Mouse (Mus musculus): Measurements from ENCODE around the gene Erbb4. TPM values are rescaled to one million over a fixed set of nuclear protein-coding genes. Genes with fewer than 3 reads are reported as not detected.

Gene Erbb4
- polyA plus RNA-seq, 1 experiment from 2014 or later: 0.65 TPM

- H3K9me3 ChIP-seq: no peaks in the 10 kb centered on the region
- H3K27ac ChIP-seq: no peak overlapping the region
- 78% methylated on average over 4 of the region's 4 CpGs for WGBS
- no peak overlapping the region for H3K4me2 ChIP-seq
- no peaks in the 10 kb centered on the region for H3K4me1 ChIP-seq (replicated peaks)
- no peaks in the 10 kb centered on the region for H3K27me3 ChIP-seq
- no peaks in the 10 kb centered on the region for H3K36me3 ChIP-seq
- no peak overlapping the region for H3K4me3 ChIP-seq (replicated peaks)
- no peak overlapping the region for H3K9ac ChIP-seq (replicated peaks)
- no peak for ATAC-seq (ENCODE audit: insufficient number of reproducible peaks, insufficient read depth, low FRiP score, low TSS enrichment, low read depth)
These were observed 84.5 kb downstream of the Erbb4 start for GRCm38 (mm10) chr1:69023157-69023925.

DNA sequence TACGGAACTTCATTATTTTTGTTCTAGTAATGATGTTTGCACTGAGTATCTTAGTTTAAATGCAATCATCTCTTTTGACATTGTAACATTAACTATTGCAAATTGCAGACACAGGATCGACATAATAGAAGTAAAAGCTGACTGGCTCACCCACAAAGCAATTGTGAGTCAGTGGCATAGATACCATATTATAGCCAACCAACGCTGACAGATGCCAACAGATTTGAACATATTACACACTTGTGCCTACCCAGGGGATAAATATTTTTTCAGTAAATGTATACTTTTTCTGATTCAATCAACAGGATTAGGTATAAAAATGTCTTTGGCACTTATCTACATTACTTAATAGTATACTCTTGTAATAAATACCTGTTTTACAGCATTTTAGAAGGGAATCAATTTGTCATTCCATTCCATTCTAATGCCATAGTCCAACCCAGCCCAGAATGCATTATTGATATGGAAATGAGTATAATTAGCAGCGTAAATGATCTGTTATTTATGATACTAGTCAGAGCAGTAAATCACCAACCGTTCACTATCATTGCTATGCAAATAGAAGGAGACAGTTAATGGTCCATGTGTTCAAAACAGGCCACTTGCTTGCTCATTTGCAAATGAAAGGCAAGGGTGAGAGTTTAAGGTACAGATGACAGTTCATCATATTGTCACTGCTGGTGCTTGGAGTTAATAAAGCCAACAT lies 97.9 kb downstream of the Erbb4 start:
- WGBS: 81% methylated on average over 5 of the region's 5 CpGs
- Histone ChIP-seq H3K27me3 (no peaks in the 10 kb centered on the region), H3K36me3 (no peaks in the 10 kb centered on the region), H3K9me3 (no peaks in the 10 kb centered on the region), H3K4me2 (no peak overlapping the region), H3K9ac (replicated peaks) (no peak overlapping the region), H3K27ac (no peak overlapping the region), H3K4me3 (replicated peaks) (no peak overlapping the region), H3K4me1 (replicated peaks) (no peaks in the 10 kb centered on the region)
- ATAC-seq (ENCODE audit: insufficient number of reproducible peaks, insufficient read depth, low FRiP score, low TSS enrichment, low read depth): no peak

- WGBS: 75% methylated on average over 3 of the region's 3 CpGs
- Histone ChIP-seq H3K4me3 (replicated peaks) (no peak overlapping the region), H3K4me2 (no peak overlapping the region), H3K27me3 (no peaks in the 10 kb centered on the region), H3K36me3 (no peaks in the 10 kb centered on the region), H3K9me3 (no peaks in the 10 kb centered on the region), H3K9ac (replicated peaks) (no peak overlapping the region), H3K27ac (no peak overlapping the region), H3K4me1 (replicated peaks) (no peaks in the 10 kb centered on the region)
- ATAC-seq (ENCODE audit: insufficient number of reproducible peaks, insufficient read depth, low FRiP score, low TSS enrichment, low read depth): no peak
These were observed 106.5 kb downstream of the Erbb4 start for GRCm38 (mm10) chr1:69001371-69001770.

- WGBS: 85% methylated on average over 2 of the region's 2 CpGs
- no peak overlapping the region for H3K4me2 ChIP-seq
- H3K27me3 ChIP-seq: no peaks in the 10 kb centered on the region
- H3K27ac ChIP-seq: no peak overlapping the region
- ATAC-seq (ENCODE audit: insufficient number of reproducible peaks, insufficient read depth, low FRiP score, low TSS enrichment, low read depth): no peak
- no peaks in the 10 kb centered on the region for H3K4me1 ChIP-seq (replicated peaks)
- H3K9ac ChIP-seq (replicated peaks): no peak overlapping the region
- H3K36me3 ChIP-seq: no peaks in the 10 kb centered on the region
- H3K4me3 ChIP-seq (replicated peaks): no peak overlapping the region
- no peaks in the 10 kb centered on the region for H3K9me3 ChIP-seq
These were observed 128.6 kb downstream of the Erbb4 start for GRCm38 (mm10) chr1:68979251-68979650.

DNA sequence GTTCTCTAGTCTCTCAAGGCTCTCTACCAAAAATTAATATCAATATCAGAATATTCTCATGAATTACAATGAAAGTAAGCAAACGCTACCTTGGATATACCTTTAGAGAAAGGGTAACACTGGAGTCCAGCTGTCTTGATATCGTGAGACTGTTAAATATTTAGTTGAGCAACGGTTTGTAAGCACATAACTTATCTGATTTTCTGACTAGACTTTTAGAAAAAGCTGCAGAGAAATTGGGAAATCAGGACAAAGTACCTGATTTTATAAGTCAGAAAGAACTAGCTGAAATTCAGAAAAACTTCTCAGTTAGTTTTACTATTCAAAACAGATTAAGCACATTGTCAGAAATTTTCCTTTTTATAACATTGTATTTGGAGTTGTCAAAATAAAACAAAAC lies 129.3 kb downstream of the Erbb4 start:
- Histone ChIP-seq H3K27me3 (no peaks in the 10 kb centered on the region), H3K4me2 (no peak overlapping the region), H3K9me3 (no peaks in the 10 kb centered on the region), H3K9ac (replicated peaks) (no peak overlapping the region), H3K36me3 (no peaks in the 10 kb centered on the region), H3K27ac (no peak overlapping the region), H3K4me1 (replicated peaks) (no peaks in the 10 kb centered on the region; the same call in 1 of the 2 replicates), H3K4me3 (replicated peaks) (no peak overlapping the region)
- WGBS: 80% methylated on average over 3 of the region's 3 CpGs
- no peak for ATAC-seq (ENCODE audit: insufficient number of reproducible peaks, insufficient read depth, low FRiP score, low TSS enrichment, low read depth)

- Histone ChIP-seq H3K4me2 (no peak overlapping the region), H3K27ac (no peak overlapping the region), H3K9me3 (no peaks in the 10 kb centered on the region), H3K4me1 (replicated peaks) (no peaks in the 10 kb centered on the region; the same call in 1 of the 2 replicates), H3K27me3 (no peaks in the 10 kb centered on the region), H3K4me3 (replicated peaks) (no peak overlapping the region), H3K36me3 (no peaks in the 10 kb centered on the region), H3K9ac (replicated peaks) (no peak overlapping the region)
- WGBS: 47% methylated on average over 5 of the region's 5 CpGs
- ATAC-seq (ENCODE audit: insufficient number of reproducible peaks, insufficient read depth, low FRiP score, low TSS enrichment, low read depth): peak; percentile 59; the same call in 1 of the 2 replicates
These were observed 134.3 kb downstream of the Erbb4 start for GRCm38 (mm10) chr1:68973355-68974127.

- Histone ChIP-seq H3K36me3 (no peaks in the 10 kb centered on the region), H3K4me3 (replicated peaks) (no peak overlapping the region)
- no peak for ATAC-seq (ENCODE audit: insufficient number of reproducible peaks, insufficient read depth, low FRiP score, low TSS enrichment, low read depth)
These were observed 143.7 kb downstream of the Erbb4 start for GRCm38 (mm10) chr1:68964127-68964526.

GRCm38 (mm10) chr1:68961365-68962116 lies 146.3 kb downstream of the Erbb4 start:
- no peak overlapping the region for H3K4me3 ChIP-seq (replicated peaks)
- H3K9ac ChIP-seq (replicated peaks): no peak overlapping the region
- no peaks in the 10 kb centered on the region for H3K9me3 ChIP-seq
- ATAC-seq (ENCODE audit: insufficient number of reproducible peaks, insufficient read depth, low FRiP score, low TSS enrichment, low read depth): no peak
- no peak overlapping the region for H3K27ac ChIP-seq
- no peaks in the 10 kb centered on the region for H3K27me3 ChIP-seq
- 68% methylated on average over 2 of the region's 2 CpGs for WGBS
- H3K36me3 ChIP-seq: no peaks in the 10 kb centered on the region
- no peak overlapping the region for H3K4me2 ChIP-seq
- H3K4me1 ChIP-seq (replicated peaks): no peaks in the 10 kb centered on the region

More at GRCm38 (mm10) chr1:68964127-68964526, 143.7 kb downstream of the Erbb4 start:
- Histone ChIP-seq H3K4me2 (no peak overlapping the region), H3K9ac (replicated peaks) (no peak overlapping the region), H3K4me1 (replicated peaks) (no peaks in the 10 kb centered on the region), H3K27ac (no peak overlapping the region), H3K9me3 (no peaks in the 10 kb centered on the region), H3K27me3 (no peaks in the 10 kb centered on the region)

DNA sequence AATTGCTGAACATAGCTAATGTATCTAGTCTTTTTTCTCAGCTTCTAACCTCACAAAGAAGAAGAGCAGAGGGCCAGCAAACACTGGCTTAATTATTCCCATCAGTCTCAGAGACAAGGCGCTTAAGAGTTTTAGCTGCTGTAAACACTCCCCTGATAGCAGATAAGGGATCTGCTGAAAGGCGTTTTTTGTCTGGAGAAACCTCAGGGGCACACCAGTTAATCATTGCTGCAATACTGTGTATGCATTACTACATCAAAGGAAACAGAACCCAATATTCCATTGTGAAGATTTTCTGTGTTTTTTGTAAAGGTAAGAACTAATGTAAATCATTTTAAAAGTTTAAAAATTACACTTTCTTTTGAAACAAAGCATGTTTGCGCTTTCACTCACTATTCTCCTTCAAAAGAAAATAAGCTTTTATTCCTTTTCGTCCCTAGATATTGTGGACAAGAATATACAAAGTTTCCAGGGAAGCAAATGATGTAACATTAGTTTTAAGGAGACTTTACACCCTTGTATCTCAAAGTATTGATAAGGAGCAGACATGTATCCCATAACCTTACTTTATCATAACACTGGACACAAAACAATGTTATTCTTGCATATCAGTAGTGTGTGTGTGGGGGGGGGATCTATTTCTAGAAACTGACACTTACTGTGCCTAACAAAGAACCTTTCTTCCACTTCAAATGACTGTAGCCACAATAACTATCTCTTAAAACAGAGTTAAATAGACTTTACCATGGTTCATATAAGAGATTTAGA lies 150.9 kb downstream of the Erbb4 start:
- Histone ChIP-seq H3K4me3 (replicated peaks) (no peak overlapping the region), H3K4me1 (replicated peaks) (no peaks in the 10 kb centered on the region), H3K9me3 (no peaks in the 10 kb centered on the region), H3K27me3 (no peaks in the 10 kb centered on the region), H3K4me2 (no peak overlapping the region), H3K27ac (no peak overlapping the region), H3K36me3 (no peaks in the 10 kb centered on the region), H3K9ac (replicated peaks) (no peak overlapping the region)
- ATAC-seq (ENCODE audit: insufficient number of reproducible peaks, insufficient read depth, low FRiP score, low TSS enrichment, low read depth): no peak
- 47% methylated on average over 4 of the region's 4 CpGs for WGBS

DNA sequence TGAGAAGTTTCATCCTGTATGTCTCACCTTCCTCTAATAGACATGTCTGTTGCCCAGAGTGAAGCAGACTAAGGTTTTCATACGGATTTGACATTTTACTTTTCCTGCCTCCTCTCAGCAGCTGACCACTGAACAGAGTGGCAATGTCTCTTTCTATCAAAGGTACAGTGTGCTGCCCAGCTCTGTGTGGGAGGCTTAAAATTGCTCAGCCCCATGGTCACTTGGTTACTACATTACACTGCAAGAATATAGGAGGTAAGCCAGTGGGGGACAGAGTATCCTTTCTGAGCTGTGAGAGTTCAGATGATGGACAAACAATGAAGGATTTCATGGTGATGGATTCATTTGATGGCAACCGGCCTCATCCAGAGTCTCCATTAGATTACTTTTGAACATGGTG lies 152.4 kb downstream of the Erbb4 start:
- no peaks in the 10 kb centered on the region for H3K36me3 ChIP-seq
- no peak overlapping the region for H3K4me2 ChIP-seq
- H3K27ac ChIP-seq: no peak overlapping the region
- ATAC-seq (ENCODE audit: insufficient number of reproducible peaks, insufficient read depth, low FRiP score, low TSS enrichment, low read depth): no peak
- no peak overlapping the region for H3K9ac ChIP-seq (replicated peaks)
- H3K4me3 ChIP-seq (replicated peaks): no peak overlapping the region
- no peaks in the 10 kb centered on the region for H3K4me1 ChIP-seq (replicated peaks)
- WGBS: 82% methylated on average over 2 of the region's 2 CpGs
- no peaks in the 10 kb centered on the region for H3K9me3 ChIP-seq
- H3K27me3 ChIP-seq: no peaks in the 10 kb centered on the region
